Mouse (Mus musculus) kidney, adult 2 months (tissue): ENCODE results near the gene Tmem235.

ENCODE experiments used
- CTCF ChIP-seq: fragments of 200-500 bp; conservative IDR thresholded peaks from 2 replicates; pipeline ENCODE4 v1.5.1; 2011; ENCODE audit warnings: low read depth, mild to moderate bottlenecking, control low read depth, low read length, moderate library complexity, mixed read lengths; ENCODE audit not compliant: insufficient read depth, insufficient read length
- POLR2A ChIP-seq: fragments of 200-500 bp; IDR thresholded peaks from one replicate; pipeline ENCODE4 v1.6.1; 2011; ENCODE audit warnings: low read depth, low read length, control low read depth

DNA sequence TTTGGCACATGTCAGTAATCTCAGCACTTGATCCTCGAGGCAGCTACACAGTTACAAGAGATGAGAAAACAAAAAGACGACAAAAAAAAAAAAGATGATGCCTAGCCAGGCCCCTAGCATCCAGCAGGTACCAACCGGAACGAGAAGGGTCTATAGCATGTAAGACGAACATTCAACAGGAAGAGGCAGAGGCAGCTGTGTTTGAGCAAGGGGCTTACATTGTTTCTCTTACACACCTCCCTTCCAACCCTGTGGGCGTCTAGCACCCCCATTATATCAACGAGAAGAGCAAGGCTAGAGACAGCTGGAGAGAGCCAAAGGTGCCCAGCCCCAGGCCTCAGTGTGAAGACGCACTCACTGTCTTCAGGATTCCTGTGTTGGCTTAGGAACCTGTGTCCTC, 33.6 kb upstream of the Tmem235 start:
- TF ChIP-seq CTCF (no peak), POLR2A (no peak)
